Mouse (Mus musculus): ENCODE data around the gene Gars. TPM values are rescaled to one million over a fixed set of nuclear protein-coding genes. Genes with fewer than 3 reads are reported as not detected.

The Gars gene
- total RNA-seq, 4 experiments from 2014 or later = 69.8 to 78.8 (median 70.4) TPM

- no peak for DNase-seq
Observed at GRCm38 (mm10) chr6:55038671-55039445, 1.1 kb downstream of the Gars start.

- DNase-seq = no peak
Observed at GRCm38 (mm10) chr6:55039446-55039783, 1.6 kb downstream of the Gars start.

DNA sequence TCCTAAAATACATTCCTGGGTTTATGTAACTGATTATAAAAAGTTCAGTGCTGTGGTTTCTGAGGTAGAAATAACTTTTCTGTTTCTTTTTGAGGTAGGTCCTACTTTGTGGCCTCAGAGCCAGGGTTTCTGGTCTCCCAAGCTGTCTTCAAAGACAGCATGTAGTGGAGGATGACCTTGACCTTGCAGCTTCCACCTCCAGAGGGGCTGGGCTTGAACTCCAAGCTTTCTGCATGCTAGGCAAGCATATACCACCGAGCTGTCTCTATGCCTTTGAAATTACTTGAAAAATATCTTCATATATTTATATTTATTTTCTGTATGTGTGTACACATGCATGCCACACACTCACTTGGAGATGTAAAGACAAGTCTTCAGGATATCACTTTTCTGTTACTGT is 2.2 kb downstream of the Gars start:
- DNase-seq = no peak

DNA sequence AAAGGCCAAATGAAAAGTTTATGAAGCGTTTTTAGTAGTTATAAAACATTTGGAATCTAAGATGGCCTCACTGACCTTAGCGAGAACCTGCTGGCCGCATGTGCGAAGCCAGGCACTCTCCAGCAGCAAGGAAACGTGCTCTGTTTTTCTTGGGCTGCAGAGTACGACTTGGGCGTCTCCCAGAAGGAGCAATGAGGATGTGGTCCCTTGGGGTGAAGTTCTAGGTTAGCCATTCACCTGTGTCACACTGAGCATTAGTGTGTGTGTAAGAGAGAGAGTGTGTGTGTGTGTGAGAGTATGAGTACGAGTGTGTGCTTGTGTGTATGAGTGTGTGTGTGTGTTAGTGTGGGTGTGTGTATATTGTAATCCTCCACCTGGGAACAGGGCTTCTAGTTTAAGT is 5.4 kb downstream of the Gars start:
- no peak for DNase-seq

DNA sequence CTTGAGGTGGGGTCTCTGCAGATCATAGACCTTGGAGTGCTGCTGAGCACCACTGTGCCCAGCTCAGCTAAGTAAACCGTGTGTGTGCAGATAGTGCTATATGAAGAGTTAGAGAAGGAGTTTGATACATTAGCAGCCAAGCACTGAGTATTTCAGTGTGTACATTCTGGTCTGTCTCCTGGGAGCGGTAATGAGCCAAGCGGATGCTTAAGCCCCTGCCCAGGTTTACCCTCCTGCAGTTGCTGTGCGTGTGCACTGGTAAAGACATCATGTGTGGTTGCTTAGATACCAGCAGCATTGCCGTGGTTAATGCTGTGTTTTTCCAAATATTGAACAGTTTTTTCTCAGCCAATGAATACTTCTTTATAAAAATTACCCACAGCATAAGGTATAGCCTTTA is 6.7 kb downstream of the Gars start:
- DNase-seq = no peak

GRCm38 (mm10) chr6:55045326-55045725 is 7.5 kb downstream of the Gars start:
- no peak for DNase-seq

DNA sequence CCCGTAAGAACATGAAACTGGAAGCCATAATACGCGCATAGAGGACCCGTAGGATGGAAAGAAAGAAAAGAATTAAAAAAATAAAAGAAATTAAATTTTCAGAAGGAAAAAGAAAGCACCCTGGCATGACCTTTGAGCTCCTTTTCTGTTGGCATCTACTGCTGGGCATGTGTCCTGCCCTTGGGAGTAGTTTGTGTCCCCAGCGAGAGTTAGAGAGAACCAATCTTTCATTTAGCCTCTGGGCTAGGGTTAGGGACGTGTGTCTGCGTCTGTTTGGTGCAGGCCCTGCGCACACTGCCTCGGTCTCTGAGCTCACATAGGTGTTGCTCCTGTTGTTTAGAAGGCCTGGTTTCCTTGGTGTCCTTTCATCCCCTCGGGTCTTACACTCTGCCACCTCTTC is 11.4 kb downstream of the Gars start:
- no peak for DNase-seq

DNA sequence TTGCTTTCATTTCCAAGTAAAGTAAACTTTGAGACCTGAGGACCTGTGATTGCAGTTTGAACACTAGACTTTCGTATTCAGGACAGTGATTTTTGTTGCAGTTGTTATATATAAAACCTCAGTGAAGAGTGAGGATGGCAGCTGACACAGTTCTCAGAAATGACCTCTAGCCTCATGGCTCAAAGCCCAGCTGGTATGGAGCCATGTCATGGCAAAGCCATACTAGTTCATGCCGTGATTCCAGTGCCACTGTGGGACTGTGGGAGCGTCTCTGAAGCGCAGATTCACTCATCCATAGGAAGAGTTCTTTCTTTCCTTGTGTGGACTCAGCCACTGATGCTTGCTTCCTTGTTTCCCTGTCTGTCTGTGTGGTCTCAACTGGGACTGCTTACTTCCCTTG is 16.7 kb downstream of the Gars start:
- DNase-seq = no peak

DNA sequence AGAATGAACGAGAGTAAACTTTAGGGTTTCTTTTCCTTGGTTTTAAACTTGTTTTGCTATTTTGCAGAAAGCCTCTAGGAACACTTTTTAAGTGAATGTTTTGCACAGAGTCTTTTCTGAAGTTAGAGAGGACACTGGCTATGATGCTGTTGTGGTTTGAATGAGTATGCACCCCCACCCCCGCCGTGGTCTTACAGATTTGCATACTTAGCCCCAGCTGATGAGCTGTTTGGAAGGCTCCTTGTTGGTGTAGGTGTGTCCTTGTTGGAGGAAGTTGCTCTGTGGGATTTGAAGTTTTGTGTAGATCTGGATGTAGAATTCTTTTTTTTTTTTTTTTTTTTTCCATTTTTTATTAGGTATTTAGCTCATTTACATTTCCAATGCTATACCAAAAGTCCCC is 19.6 kb downstream of the Gars start:
- DNase-seq = no peak

GRCm38 (mm10) chr6:55060241-55060825 is 22.5 kb downstream of the Gars start:
- no peak for DNase-seq

- DNase-seq = no peak
Observed at GRCm38 (mm10) chr6:55061328-55061727, 23.5 kb downstream of the Gars start.

DNA sequence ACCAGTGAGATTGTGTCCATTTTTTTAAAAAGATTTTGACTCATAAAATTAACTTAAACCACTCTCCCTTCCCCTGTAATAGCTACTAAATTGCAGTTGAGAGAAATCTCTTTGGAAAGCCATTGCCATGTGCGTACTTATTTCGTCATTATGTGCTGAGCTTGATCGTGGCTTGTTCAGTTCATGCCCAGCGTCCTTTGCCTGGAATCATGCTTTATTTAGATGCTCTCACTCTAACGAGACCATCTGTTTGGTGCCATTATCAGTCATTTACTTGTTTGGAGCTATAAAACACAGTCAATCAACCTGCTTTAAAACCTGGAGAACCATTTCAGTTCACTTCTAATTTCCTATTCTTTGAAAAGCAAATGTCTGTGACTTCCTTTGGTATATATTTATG is 24.4 kb downstream of the Gars start:
- no peak for DNase-seq

GRCm38 (mm10) chr6:55063793-55064476 is 26.1 kb downstream of the Gars start:
- DNase-seq = no peak

DNA sequence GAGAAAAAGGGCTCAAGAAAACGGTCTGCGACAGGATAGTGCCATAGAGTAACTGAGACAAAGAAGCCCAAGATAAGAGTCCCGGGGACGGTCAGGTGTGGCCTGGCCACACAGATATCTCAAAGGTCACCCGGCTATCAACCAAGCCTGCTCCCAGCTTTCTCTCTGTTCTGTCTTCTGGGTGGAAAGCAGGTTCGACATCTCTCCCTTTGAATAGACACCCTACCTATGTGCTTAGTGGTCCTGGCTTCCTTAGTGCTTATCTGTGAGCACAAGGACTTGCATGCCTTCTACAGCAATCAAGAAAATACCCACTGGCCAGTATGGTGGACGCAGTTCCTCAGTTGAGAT is 26.6 kb downstream of the Gars start:
- DNase-seq = no peak

DNA sequence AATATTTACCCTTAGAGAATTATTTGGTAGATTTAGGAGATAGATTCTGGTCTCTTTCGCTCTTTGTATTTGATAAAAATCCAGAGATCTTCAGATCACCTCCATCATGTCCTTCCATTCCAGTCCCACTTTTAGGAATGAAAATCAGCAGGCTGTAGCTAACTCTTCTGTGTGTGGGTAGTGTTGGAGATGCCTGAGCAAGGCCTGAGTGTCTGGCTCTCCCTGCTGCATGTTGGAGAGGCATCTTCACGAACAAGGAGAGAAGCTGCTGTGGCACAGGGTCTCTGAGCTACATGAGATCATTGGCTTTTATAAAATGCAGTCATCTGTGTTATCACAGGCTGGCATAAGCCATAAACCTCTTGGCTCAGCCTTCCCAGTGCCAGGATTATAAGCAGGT is 28.1 kb downstream of the Gars start:
- no peak for DNase-seq

GRCm38 (mm10) chr6:55076561-55077255 is 38.9 kb downstream of the Gars start:
- DNase-seq = no peak

- no peak for DNase-seq
Observed at GRCm38 (mm10) chr6:55081379-55081778, 43.6 kb downstream of the Gars start.

GRCm38 (mm10) chr6:55082261-55083051 is 44.6 kb downstream of the Gars start:
- no peak for DNase-seq

DNA sequence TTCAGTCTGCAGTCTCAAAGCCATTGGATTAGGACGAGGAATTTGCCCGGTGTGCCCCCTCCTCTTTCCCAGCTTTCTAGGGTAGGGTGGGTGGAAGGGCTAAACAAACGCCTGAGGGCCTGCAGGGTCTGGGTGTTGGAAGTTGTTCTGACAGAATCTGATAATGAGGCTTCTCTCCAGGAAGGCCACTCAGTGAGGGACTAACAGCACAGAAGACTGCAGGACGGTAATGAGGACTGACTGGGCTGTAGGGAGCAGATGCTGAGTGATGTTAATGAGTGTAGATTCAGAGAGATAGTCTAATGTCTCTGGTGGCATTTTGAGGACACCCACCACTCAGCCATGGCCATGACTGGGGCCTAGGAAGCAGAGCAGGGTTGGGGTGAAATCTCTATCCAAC is 49.5 kb downstream of the Gars start:
- no peak for DNase-seq

- DNase-seq = no peak
Observed at GRCm38 (mm10) chr6:55090639-55091038, 52.8 kb downstream of the Gars start.

GRCm38 (mm10) chr6:55091396-55091795 is 53.6 kb downstream of the Gars start:
- DNase-seq = no peak

DNA sequence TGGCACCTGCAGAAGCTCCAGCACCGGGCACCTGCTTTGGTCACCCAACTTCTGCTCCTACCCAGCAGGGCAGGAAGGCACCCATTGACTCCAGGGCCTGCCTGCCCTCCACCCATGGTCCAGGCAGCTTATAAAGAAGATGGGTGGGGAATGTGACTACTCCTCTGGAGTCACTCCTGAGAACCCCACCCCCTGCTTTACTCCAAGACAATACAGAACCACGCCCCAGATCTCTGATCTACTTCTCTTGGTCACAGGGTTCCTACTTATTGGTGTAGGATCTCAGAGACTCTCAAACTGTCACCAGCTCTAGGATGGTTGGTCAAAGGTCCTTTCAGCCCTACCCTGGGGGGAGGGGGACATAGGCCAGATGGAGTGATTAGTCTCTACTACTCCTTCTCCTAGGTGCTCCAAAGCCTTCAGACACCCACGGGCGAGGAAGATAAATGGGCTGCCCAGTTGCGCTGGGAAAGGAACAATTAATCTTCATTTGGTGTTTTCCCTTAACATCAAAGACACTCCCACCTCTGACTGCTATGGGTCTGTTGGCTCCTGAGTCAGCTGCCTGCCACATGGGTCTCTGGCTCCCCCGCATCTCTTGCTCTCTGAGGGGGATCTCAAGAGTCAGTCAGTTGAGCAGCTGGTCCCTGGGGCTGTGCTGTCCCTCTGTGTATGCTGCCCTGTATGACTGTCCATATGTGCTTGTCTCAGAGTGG is 55.8 kb downstream of the Gars start:
- no peak for DNase-seq

Data from adrenal gland, adult 8-10 months (tissue).